Mouse (Mus musculus): ENCODE measurements around the gene Pias3. TPM values are rescaled to one million over a fixed set of nuclear protein-coding genes. Genes with fewer than 3 reads are reported as not detected.

Gene Pias3
- total and polyA plus RNA-seq, 3 experiments = 5.9 to 21.4 (median 13.1) TPM

DNA sequence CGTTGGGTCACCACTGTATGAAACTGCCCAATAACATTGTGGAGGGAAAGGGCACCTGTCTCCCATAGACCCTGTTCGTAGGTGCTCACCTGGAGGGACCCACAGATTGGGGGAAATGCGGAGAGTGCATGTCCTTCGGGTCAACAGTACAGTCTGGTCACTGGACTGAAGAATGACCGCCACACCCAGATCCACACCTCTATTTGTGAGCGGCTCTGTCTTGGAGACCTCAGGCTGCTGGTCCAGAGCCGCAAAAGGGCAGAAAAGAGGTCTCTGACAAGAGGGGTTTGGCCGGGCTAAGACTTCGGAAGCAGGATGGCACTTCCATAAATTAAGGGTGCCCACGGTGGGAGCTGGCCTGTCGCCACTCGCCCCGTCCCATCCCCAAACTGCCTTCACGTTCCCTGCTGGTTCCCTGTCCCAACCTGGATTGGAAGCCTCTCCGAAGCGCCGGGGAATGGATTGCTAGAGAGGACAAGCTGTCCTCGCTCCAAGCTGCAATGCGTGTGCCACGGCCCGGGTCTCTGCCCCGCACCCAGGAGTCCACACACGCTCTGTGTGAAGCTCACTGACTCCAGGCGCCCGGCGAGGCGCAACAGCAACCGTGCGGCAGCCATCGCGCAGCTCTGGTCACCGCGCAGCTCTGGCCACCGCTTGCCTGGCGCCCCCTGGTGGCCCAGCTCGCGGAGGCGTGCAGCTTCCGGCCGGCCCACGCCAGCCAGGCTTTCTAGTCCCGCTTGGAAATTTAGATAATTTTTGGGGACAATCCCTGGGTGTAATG, 11.9 kb downstream of the Pias3 start, which contains the start of gene Nudt17 (continued):
- no peak for TF ChIP-seq ZKSCAN1 (IDR thresholded peaks at IDR 0.05; ENCODE audit: borderline replicate concordance, low read depth, low read length)
- no peak for TF ChIP-seq TBP (conservative IDR thresholded peaks at IDR 0.05; ENCODE audit: low read depth, low read length)
- peak; percentile 70 for TF ChIP-seq NRF1 (IDR thresholded peaks at IDR 0.05; ENCODE audit: low read depth, low read length)
- TF ChIP-seq UBTF (IDR thresholded peaks at IDR 0.05; ENCODE audit: low read depth, low read length) = no peak
- TF ChIP-seq ETS1 (conservative IDR thresholded peaks at IDR 0.05; ENCODE audit: low read depth, low read length) = no peak
- TF ChIP-seq MEF2A (IDR thresholded peaks at IDR 0.05; ENCODE audit: borderline replicate concordance, low read depth, low read length) = peak; percentile 19; the same call in 1 of the 2 replicates
- TF ChIP-seq ZMIZ1 (IDR thresholded peaks at IDR 0.05; ENCODE audit: low read depth, low read length) = no peak
- TF ChIP-seq ZC3H11A (IDR thresholded peaks at IDR 0.05; ENCODE audit: low read depth, low read length) = peak; percentile 44
- TF ChIP-seq MAZ (IDR thresholded peaks at IDR 0.05; ENCODE audit: low read depth, low read length) = no peak

GRCm38 (mm10) chr3:96708684-96709064, 12.5 kb downstream of the Pias3 start:
- Histone ChIP-seq H3K36me3 (replicated peaks in 1 of 2; ENCODE audit: control insufficient read depth in 1 of 2, insufficient read depth in 1 of 2, low read length in 1 of 2) (peaks cover 55 to 83% of the 10 kb centered on the region in 2 experiments), H3K9me3 (replicated peaks; ENCODE audit: low read length) (peaks cover 4% of the 10 kb centered on the region), H3K27me3 (replicated peaks) (no peaks in the 10 kb centered on the region), H3K27ac (ENCODE audit: insufficient read depth, low read depth) (no peak overlapping the region), H3K79me2 (replicated peaks; ENCODE audit: control insufficient read depth, extremely low read depth, insufficient read depth, poor library complexity, severe bottlenecking) (no peaks in the 10 kb centered on the region), H3K9ac (ENCODE audit: insufficient read depth, low read depth) (no peak overlapping the region), H3K4me1 (ENCODE audit: control insufficient read depth in 1 of 2, insufficient read depth in 2 of 2) (peaks cover 3 to 8% of the 10 kb centered on the region in 2 experiments; a peak in 2 of 4 replicates), H3K4me3 (replicated peaks in 1 of 3; ENCODE audit: low read depth in 2 of 3, low read length in 2 of 3, poor library complexity in 1 of 3) (no peak overlapping the region), H3K4me2 (ENCODE audit: insufficient read depth, low read depth, poor library complexity, severe bottlenecking) (no peak overlapping the region)
- in situ Hi-C loops (cut with MboI; ENCODE audit: low pct_ligation_motif_present, low pct_unique_long_range_greater_than_20kb, low sequenced_read_pairs) (loop anchor here (5.0 kb wide), 1 partner anchor 46 kb away; no protein-coding TSS in a partner anchor), dilution Hi-C loops (cut with MboI; ENCODE audit: extremely low pct_ligation_motif_present, extremely low pct_unique_long_range_greater_than_20kb, low sequenced_read_pairs) (no loop called here)
- DNase-seq (ENCODE audit: extremely low read depth) = no peak
- TF ChIP-seq GABPA (IDR thresholded peaks at IDR 0.05; ENCODE audit: insufficient replicate concordance, low read depth, low read length) = no peak

GRCm38 (mm10) chr3:96714286-96714685, 18.1 kb downstream of the Pias3 start:
- H3K4me1 ChIP-seq (ENCODE audit: control insufficient read depth in 1 of 2, insufficient read depth in 2 of 2) = no peaks in the 10 kb centered on the region
- no peak overlapping the region for H3K27ac ChIP-seq (ENCODE audit: insufficient read depth, low read depth)
- H3K4me3 ChIP-seq (replicated peaks in 1 of 3; ENCODE audit: low read depth in 2 of 3, low read length in 2 of 3, poor library complexity in 1 of 3) = no peak overlapping the region
- DNase-seq (ENCODE audit: extremely low read depth) = no peak
- in situ Hi-C loops (cut with MboI; ENCODE audit: low pct_ligation_motif_present, low pct_unique_long_range_greater_than_20kb, low sequenced_read_pairs) = no loop called here
- dilution Hi-C loops (cut with MboI; ENCODE audit: extremely low pct_ligation_motif_present, extremely low pct_unique_long_range_greater_than_20kb, low sequenced_read_pairs) = no loop called here
- H3K79me2 ChIP-seq (replicated peaks; ENCODE audit: control insufficient read depth, extremely low read depth, insufficient read depth, poor library complexity, severe bottlenecking) = no peaks in the 10 kb centered on the region
- no peak overlapping the region for H3K4me2 ChIP-seq (ENCODE audit: insufficient read depth, low read depth, poor library complexity, severe bottlenecking)
- H3K9ac ChIP-seq (ENCODE audit: insufficient read depth, low read depth) = no peak overlapping the region
- H3K27me3 ChIP-seq (replicated peaks) = no peaks in the 10 kb centered on the region
- no peaks in the 10 kb centered on the region for H3K9me3 ChIP-seq (replicated peaks; ENCODE audit: low read length)
- TF ChIP-seq ETS1 (conservative IDR thresholded peaks at IDR 0.05; ENCODE audit: low read depth, low read length) = no peak
- no peak for TF ChIP-seq UBTF (IDR thresholded peaks at IDR 0.05; ENCODE audit: low read depth, low read length)
- TF ChIP-seq MAZ (IDR thresholded peaks at IDR 0.05; ENCODE audit: low read depth, low read length) = no peak
- no peak for TF ChIP-seq CHD1 (IDR thresholded peaks at IDR 0.05; ENCODE audit: low read depth, low read length)
- no peak for TF ChIP-seq ELF1 (IDR thresholded peaks at IDR 0.05; ENCODE audit: low read depth, low read length)
- no peak for TF ChIP-seq E2F4 (IDR thresholded peaks at IDR 0.05; ENCODE audit: insufficient replicate concordance, low read depth, low read length)
- TF ChIP-seq JUN (IDR thresholded peaks at IDR 0.05; ENCODE audit: insufficient read depth, low read depth, low read length) = no peak
- TF ChIP-seq USF1 (IDR thresholded peaks at IDR 0.05; ENCODE audit: low read depth, low read length) = no peak
- no peak for TF ChIP-seq RCOR1 (conservative IDR thresholded peaks at IDR 0.05; ENCODE audit: low read depth, low read length)
- peaks cover 76 to 91% of the 10 kb centered on the region in 2 experiments for H3K36me3 ChIP-seq (replicated peaks in 1 of 2; ENCODE audit: control insufficient read depth in 1 of 2, insufficient read depth in 1 of 2, low read length in 1 of 2)
